Mouse (Mus musculus): ENCODE data around the gene Rgs1.

The Rgs1 gene

GRCm38 (mm10) chr1:144248923-144249322 lies at the start of gene Rgs1:
Gene Rgs1 (minus strand): TSS chr1:144249242.
- DNase-seq (ENCODE audit: low spot score), result no peak

- DNase-seq (ENCODE audit: low spot score), result no peak
These were observed 34.3 kb upstream of the Rgs1 start for GRCm38 (mm10) chr1:144283020-144284014.

GRCm38 (mm10) chr1:144280056-144280455 lies 31.0 kb upstream of the Rgs1 start:
- no peak for DNase-seq (ENCODE audit: low spot score)

GRCm38 (mm10) chr1:144272991-144273390 lies 23.9 kb upstream of the Rgs1 start:
- no peak for DNase-seq (ENCODE audit: low spot score)

- no peak for DNase-seq (ENCODE audit: low spot score)
These were observed 20.1 kb upstream of the Rgs1 start for GRCm38 (mm10) chr1:144269112-144269511.

- DNase-seq (ENCODE audit: low spot score), result no peak
These were observed 18.7 kb upstream of the Rgs1 start for GRCm38 (mm10) chr1:144267471-144268470.

- DNase-seq (ENCODE audit: low spot score), result no peak
These were observed 15.0 kb upstream of the Rgs1 start for GRCm38 (mm10) chr1:144264000-144264399.

GRCm38 (mm10) chr1:144262008-144262407 lies 13.0 kb upstream of the Rgs1 start:
- no peak for DNase-seq (ENCODE audit: low spot score)

GRCm38 (mm10) chr1:144258779-144259178 lies 9.7 kb upstream of the Rgs1 start:
- DNase-seq (ENCODE audit: low spot score), result no peak

GRCm38 (mm10) chr1:144256556-144257331 lies 7.7 kb upstream of the Rgs1 start:
- DNase-seq (ENCODE audit: low spot score), result no peak

GRCm38 (mm10) chr1:144248206-144248605 lies 836 bp downstream of the Rgs1 start:
- no peak for DNase-seq (ENCODE audit: low spot score)

- no peak for DNase-seq (ENCODE audit: low spot score)
These were observed 1.7 kb downstream of the Rgs1 start for GRCm38 (mm10) chr1:144247382-144247781.

GRCm38 (mm10) chr1:144243511-144243910 lies 5.5 kb downstream of the Rgs1 start:
- DNase-seq (ENCODE audit: low spot score), result no peak

GRCm38 (mm10) chr1:144239195-144239594 lies 9.8 kb downstream of the Rgs1 start:
- DNase-seq (ENCODE audit: low spot score), result no peak

GRCm38 (mm10) chr1:144215230-144215629 lies 33.8 kb downstream of the Rgs1 start:
- no peak for DNase-seq (ENCODE audit: low spot score)

- DNase-seq (ENCODE audit: low spot score), result no peak
These were observed 38.1 kb downstream of the Rgs1 start for GRCm38 (mm10) chr1:144210912-144211311.

GRCm38 (mm10) chr1:144206281-144207061 lies 42.6 kb downstream of the Rgs1 start:
- no peak for DNase-seq (ENCODE audit: low spot score)

- no peak for DNase-seq (ENCODE audit: low spot score)
These were observed 44.3 kb downstream of the Rgs1 start for GRCm38 (mm10) chr1:144204766-144205165.

GRCm38 (mm10) chr1:144202939-144203338 lies 46.1 kb downstream of the Rgs1 start:
- no peak for DNase-seq (ENCODE audit: low spot score)

GRCm38 (mm10) chr1:144200496-144200895 lies 48.5 kb downstream of the Rgs1 start:
- no peak for DNase-seq (ENCODE audit: low spot score)

- DNase-seq (ENCODE audit: low spot score), result no peak
These were observed 49.5 kb downstream of the Rgs1 start for GRCm38 (mm10) chr1:144199538-144199937.

All from ovary, adult 18-20 months (tissue).